Mouse (Mus musculus) bone marrow, adult 2 months (tissue): ENCODE data around the gene Thsd7a.

Experiments used
- CTCF ChIP-seq: fragments of 200-500 bp; IDR thresholded peaks from 2 replicates; pipeline ENCODE4 v1.5.1; 2011; ENCODE audit warnings: low read length, control low read depth; ENCODE audit not compliant: control insufficient read depth, insufficient read depth
- POLR2A ChIP-seq: fragments of 200-500 bp; IDR thresholded peaks from 2 replicates; pipeline ENCODE4 v1.6.1; 2011; ENCODE audit warnings: low read depth, mild to moderate bottlenecking, control low read depth, low read length, borderline replicate concordance; ENCODE audit not compliant: control insufficient read depth

GRCm38 (mm10) chr6:12349105-12349759, 400.0 kb downstream of the Thsd7a start:
- TF ChIP-seq CTCF (no peak), POLR2A (no peak)
